Mouse (Mus musculus) naive thymus-derived CD4-positive, alpha-beta T cell, adult 2 months (primary cell): ENCODE results near the gene H2al2b.
"Not testable (repeated sequence)": the region's sequence is repeated elsewhere in the genome, so short reads cannot be mapped to it uniquely, and the experiment has no call there.

Source experiments
- DNase-seq: peaks from one replicate; pipeline ENCODE4 v3.0.0-alpha.2; 2011; ENCODE audit warnings: low read depth

The H2al2b gene

GRCm38 (mm10) chrY:2720574-2720973 lies at the start of gene H2al2b:
TSS of gene H2al2b (minus strand) at chrY:2720674.
- DNase-seq = not testable (repeated sequence)
